Mouse (Mus musculus) myocyte (in vitro differentiated cells): ENCODE data around the gene Elovl6.

Experiments used
- CEBPB ChIP-seq: IDR thresholded peaks from 2 replicates; pipeline ENCODE4 v1.6.1; 2011; ENCODE audit warnings: mild to moderate bottlenecking, moderate library complexity; ENCODE audit not compliant: poor library complexity, insufficient read depth, severe bottlenecking
- E2F4 ChIP-seq: IDR thresholded peaks from one replicate; pipeline ENCODE4 v1.6.1; 2011; ENCODE audit warnings: mild to moderate bottlenecking, control low read depth, moderate library complexity; ENCODE audit not compliant: insufficient read depth
- MAX ChIP-seq: IDR thresholded peaks from one replicate; pipeline ENCODE4 v1.6.1; 2011; ENCODE audit warnings: low read depth, mild to moderate bottlenecking, control low read depth
- MYOG ChIP-seq, 3 experiments: IDR thresholded peaks; one replicate each; pipeline ENCODE4 v1.6.1; 2011; ENCODE audit warnings: control low read depth in 2 of 3, low read depth in 2 of 3, mild to moderate bottlenecking in 2 of 3; ENCODE audit not compliant: insufficient read length in 2 of 3, control insufficient read depth in 1 of 3, insufficient read depth in 1 of 3
- POLR2A ChIP-seq: IDR thresholded peaks from one replicate; pipeline ENCODE4 v1.6.1; 2011; ENCODE audit warnings: low read depth, mild to moderate bottlenecking, control low read depth, moderate library complexity; ENCODE audit not compliant: insufficient read length
- TCF12 ChIP-seq: IDR thresholded peaks from one replicate; pipeline ENCODE4 v1.6.1; 2011; ENCODE audit warnings: mild to moderate bottlenecking, control low read depth; ENCODE audit not compliant: poor library complexity, insufficient read depth, severe bottlenecking
- USF1 ChIP-seq: IDR thresholded peaks from one replicate; pipeline ENCODE4 v1.6.1; 2011; ENCODE audit warnings: low read depth, mild to moderate bottlenecking, control low read depth, moderate library complexity

DNA sequence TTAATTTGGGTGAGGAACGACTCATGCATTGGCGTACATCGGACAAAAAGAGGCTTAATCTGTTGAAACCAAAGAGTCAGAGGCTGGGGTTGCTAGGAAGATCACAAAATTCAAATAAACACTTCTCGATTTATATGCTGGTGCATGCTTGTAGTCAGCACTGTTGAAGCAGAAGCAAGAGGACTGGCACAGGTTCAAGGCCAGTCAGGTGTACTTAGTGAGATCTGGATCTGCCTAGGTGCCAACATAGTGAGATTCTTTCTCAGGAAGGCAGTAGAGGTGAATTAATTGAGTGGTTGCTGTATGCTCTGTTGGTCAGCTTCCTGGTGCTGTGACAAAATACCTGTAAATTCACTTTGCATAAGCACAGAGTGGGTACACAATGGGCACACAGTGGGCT lies 37.4 kb upstream of the Elovl6 start:
- TF ChIP-seq POLR2A: no peak
- no peak for TF ChIP-seq MYOG (IDR thresholded peaks at IDR 0.05; ENCODE audit: control insufficient read depth in 1 of 3, insufficient read depth in 1 of 3, insufficient read length in 2 of 3, low read depth in 2 of 3)
- TF ChIP-seq E2F4: no peak
- TF ChIP-seq TCF12: no peak
- TF ChIP-seq USF1: no peak
- TF ChIP-seq MAX: no peak
- TF ChIP-seq CEBPB: no peak
